Comparison of ENCODE assay signal across 14 mouse cellular contexts in the genomic region with DNA sequence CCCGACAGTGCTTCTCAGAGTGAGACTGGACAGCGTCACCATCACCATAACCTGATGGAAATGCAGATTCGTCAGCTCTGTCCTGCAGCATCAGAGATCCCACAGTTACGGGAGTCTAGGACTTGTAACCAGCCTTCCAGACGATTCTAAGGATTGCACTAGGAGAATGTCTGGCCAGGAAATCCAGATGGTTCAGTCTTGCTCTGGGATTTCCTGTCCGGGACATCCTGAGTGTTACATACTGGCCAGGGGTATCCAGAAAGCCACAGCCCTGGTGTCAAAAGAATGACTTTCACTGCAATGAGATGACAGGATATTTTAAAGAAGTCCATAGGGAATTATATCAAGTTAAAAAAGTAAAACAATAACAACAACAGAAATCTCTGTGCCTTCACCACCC.
A peak's percentile ranks its signal among the peaks of the same experiment; 100 is the strongest.
DNase-seq lines count a peak whose midpoint lies in the region; ATAC-seq and TF ChIP-seq lines count a peak whose summit lies in the region.
"Had no signal": no experiment of that assay in that cellular context is flagged by ENCODE, and none has a peak within 500 bp of the region (broad histone marks: within the 10 kb centered on the region; RNA-seq: fewer than 3 reads in every experiment).

No protein-coding gene starts in this region.

- WGBS in forebrain, embryonic 14.5 days = 90% methylated on average over 6 of the region's 6 CpGs
- WGBS in forebrain, embryonic 16.5 days = 85% methylated on average over 6 of the region's 6 CpGs
- 46% methylated on average over 6 of the region's 6 CpGs for WGBS in heart, postnatal 0 days
- 80% methylated on average over 6 of the region's 6 CpGs for WGBS in limb, embryonic 15.5 days
- WGBS in limb, embryonic 10.5 days = 82% methylated on average over 6 of the region's 6 CpGs
- WGBS in neural tube, embryonic 14.5 days = 86% methylated on average over 6 of the region's 6 CpGs

- peaks cover 15% of the 10 kb centered on the region; the same call in 1 of the 2 replicates for H3K4me1 ChIP-seq in forebrain, embryonic 14.5 days (ENCODE audit: control insufficient read depth, insufficient read depth, low read length)
- H3K4me1 ChIP-seq in forebrain, embryonic 16.5 days (replicated peaks; ENCODE audit: control insufficient read depth, insufficient read depth, low read length) = peaks cover 31% of the 10 kb centered on the region
- peaks cover 47% of the 10 kb centered on the region for H3K4me1 ChIP-seq in heart, postnatal 0 days (ENCODE audit: control insufficient read depth, insufficient read depth)
- peaks cover 57% of the 10 kb centered on the region for H3K4me1 ChIP-seq in limb, embryonic 15.5 days
- peaks cover 48% of the 10 kb centered on the region for H3K4me1 ChIP-seq in limb, embryonic 10.5 days
- H3K4me1 ChIP-seq in neural tube, embryonic 14.5 days (ENCODE audit: control insufficient read depth, insufficient read depth, low read length) = peaks cover 48% of the 10 kb centered on the region

- H3K27ac ChIP-seq in forebrain, embryonic 14.5 days (ENCODE audit: low read depth, low read length) = peak overlapping the region; percentile 81; the same call in 1 of the 2 replicates
- H3K27ac ChIP-seq in forebrain, embryonic 16.5 days (ENCODE audit: low read length) = no peak overlapping the region
- H3K27ac ChIP-seq in heart, postnatal 0 days (ENCODE audit: low read depth) = no peak overlapping the region
- 0 out of 2 replicates have a peak overlapping the region, but pooled peaks have one; percentile 18 for H3K27ac ChIP-seq in limb, embryonic 15.5 days
- no peak overlapping the region for H3K27ac ChIP-seq in limb, embryonic 10.5 days
- H3K27ac ChIP-seq in neural tube, embryonic 14.5 days (ENCODE audit: low read depth, low read length) = peak overlapping the region; percentile 84
- H3K27ac ChIP-seq: liver, embryonic 14.5 days had no signal

- peaks cover 40% of the 10 kb centered on the region for H3K36me3 ChIP-seq in forebrain, embryonic 14.5 days (ENCODE audit: control insufficient read depth, insufficient read depth, low read length)
- H3K36me3 ChIP-seq in forebrain, embryonic 16.5 days (ENCODE audit: control insufficient read depth, insufficient read depth) = no peaks in the 10 kb centered on the region
- H3K36me3 ChIP-seq in heart, postnatal 0 days (replicated peaks; ENCODE audit: control insufficient read depth, insufficient read depth, low read length) = no peaks in the 10 kb centered on the region
- peaks cover 30% of the 10 kb centered on the region for H3K36me3 ChIP-seq in limb, embryonic 15.5 days
- H3K36me3 ChIP-seq in limb, embryonic 10.5 days = peaks cover 94% of the 10 kb centered on the region
- H3K36me3 ChIP-seq in neural tube, embryonic 14.5 days (ENCODE audit: control insufficient read depth, insufficient read depth, low read length) = no peaks in the 10 kb centered on the region

- H3K9ac ChIP-seq in forebrain, embryonic 14.5 days (ENCODE audit: low read length) = no peak overlapping the region
- H3K9ac ChIP-seq in forebrain, embryonic 16.5 days (replicated peaks; ENCODE audit: low read depth, low read length) = no peak overlapping the region
- H3K9ac ChIP-seq in heart, postnatal 0 days (replicated peaks; ENCODE audit: low read depth, low read length) = no peak overlapping the region
- no peak overlapping the region for H3K9ac ChIP-seq in limb, embryonic 15.5 days
- no peak overlapping the region for H3K9ac ChIP-seq in neural tube, embryonic 14.5 days (replicated peaks; ENCODE audit: low read depth, low read length)
- H3K9ac ChIP-seq: embryonic facial prominence, embryonic 15.5 days; liver, embryonic 14.5 days had no signal

- H3K27me3 ChIP-seq in forebrain, embryonic 14.5 days (replicated peaks; ENCODE audit: control insufficient read depth, insufficient read depth, low read length) = no peaks in the 10 kb centered on the region
- no peaks in the 10 kb centered on the region for H3K27me3 ChIP-seq in forebrain, embryonic 16.5 days (replicated peaks; ENCODE audit: control insufficient read depth, insufficient read depth, low read length)
- no peaks in the 10 kb centered on the region for H3K27me3 ChIP-seq in heart, postnatal 0 days (ENCODE audit: control insufficient read depth, insufficient read depth, low read length)
- H3K27me3 ChIP-seq in limb, embryonic 15.5 days = no peaks in the 10 kb centered on the region
- H3K27me3 ChIP-seq in limb, embryonic 10.5 days (ENCODE audit: low read depth, poor library complexity, severe bottlenecking) = no peaks in the 10 kb centered on the region
- H3K27me3 ChIP-seq in neural tube, embryonic 14.5 days (ENCODE audit: control insufficient read depth, insufficient read depth, low read length) = no peaks in the 10 kb centered on the region
- H3K27me3 ChIP-seq: embryonic facial prominence, embryonic 15.5 days had no signal

- no peak for TF ChIP-seq EP300 in heart, postnatal 0 days (IDR thresholded peaks at IDR 0.05; ENCODE audit: low read depth)

- no peak for DNase-seq in forebrain, embryonic 14.5 days (ENCODE audit: low spot score)
- DNase-seq in heart, postnatal 0 days (ENCODE audit: low spot score) = no peak
- DNase-seq in heart, adult 18-20 months = no peak
- no peak for DNase-seq in limb, embryonic 10.5 days (ENCODE audit: low spot score)
- no peak for DNase-seq in frontal cortex, adult 2 months (ENCODE audit: extremely low spot score in 1 of 2, low spot score in 1 of 2)
- DNase-seq: cerebellum, adult 18-20 months; lung, postnatal 10 days; thymus, postnatal 25 days had no signal

- H3K4me2 ChIP-seq in forebrain, embryonic 14.5 days (ENCODE audit: low read length) = no peak overlapping the region
- no peak overlapping the region for H3K4me2 ChIP-seq in forebrain, embryonic 16.5 days (ENCODE audit: low read length)
- no peak overlapping the region; the same call in 1 of the 2 replicates for H3K4me2 ChIP-seq in heart, postnatal 0 days (ENCODE audit: low read depth, low read length)
- no peak overlapping the region for H3K4me2 ChIP-seq in limb, embryonic 15.5 days
- no peak overlapping the region for H3K4me2 ChIP-seq in neural tube, embryonic 14.5 days (ENCODE audit: low read depth, low read length)
- H3K4me2 ChIP-seq: embryonic facial prominence, embryonic 15.5 days had no signal

- ATAC-seq in forebrain, embryonic 14.5 days = no peak
- no peak for ATAC-seq in forebrain, embryonic 16.5 days
- ATAC-seq in heart, postnatal 0 days (ENCODE audit: insufficient read depth, low read depth) = 0 out of 2 replicates have a peak, but pooled peaks have one; percentile 31
- no peak for ATAC-seq in limb, embryonic 15.5 days (ENCODE audit: insufficient number of reproducible peaks, low FRiP score, low TSS enrichment, low read depth)
- no peak for ATAC-seq in neural tube, embryonic 14.5 days (ENCODE audit: low read depth)
- ATAC-seq: intestine, postnatal 0 days had no signal

- H3K4me3 ChIP-seq in forebrain, embryonic 14.5 days (ENCODE audit: low read depth, low read length) = no peak overlapping the region
- H3K4me3 ChIP-seq in forebrain, embryonic 16.5 days (replicated peaks; ENCODE audit: low read length) = no peak overlapping the region
- no peak overlapping the region for H3K4me3 ChIP-seq in heart, postnatal 0 days (ENCODE audit: low read depth, low read length)
- H3K4me3 ChIP-seq in limb, embryonic 15.5 days = no peak overlapping the region
- no peak overlapping the region for H3K4me3 ChIP-seq in limb, embryonic 10.5 days
- H3K4me3 ChIP-seq in neural tube, embryonic 14.5 days (ENCODE audit: low read depth, low read length) = no peak overlapping the region
- H3K4me3 ChIP-seq: embryonic facial prominence, embryonic 15.5 days had no signal

- H3K9me3 ChIP-seq in forebrain, embryonic 14.5 days (replicated peaks; ENCODE audit: control insufficient read depth, low read length) = no peaks in the 10 kb centered on the region
- no peaks in the 10 kb centered on the region for H3K9me3 ChIP-seq in forebrain, embryonic 16.5 days (ENCODE audit: control insufficient read depth, low read length)
- no peaks in the 10 kb centered on the region for H3K9me3 ChIP-seq in heart, postnatal 0 days (replicated peaks; ENCODE audit: control insufficient read depth, low read length)
- no peaks in the 10 kb centered on the region for H3K9me3 ChIP-seq in limb, embryonic 15.5 days
- no peaks in the 10 kb centered on the region for H3K9me3 ChIP-seq in limb, embryonic 10.5 days (replicated peaks)
- H3K9me3 ChIP-seq in neural tube, embryonic 14.5 days (ENCODE audit: control insufficient read depth, low read length) = no peaks in the 10 kb centered on the region
- H3K9me3 ChIP-seq: embryonic facial prominence, embryonic 15.5 days had no signal

- no peak for TF ChIP-seq CTCF in heart, postnatal 0 days (IDR thresholded peaks at IDR 0.05; ENCODE audit: low read depth)

Comparison
In these comparisons a context has a peak if more than half of its experiments do, and no peak if none do; other contexts are left out.
1. H3K27ac ChIP-seq: peak in forebrain, embryonic 14.5 days (single experiment), limb, embryonic 15.5 days (single experiment) and neural tube, embryonic 14.5 days (single experiment); none in forebrain, embryonic 16.5 days (single experiment), heart, postnatal 0 days (single experiment) and limb, embryonic 10.5 days (single experiment).